Comparison of ENCODE assay signal across 8 mouse cellular contexts in genomic region chr3:96560881-96561668, GRCm38 (mm10). TPM values are rescaled to one million over a fixed set of nuclear protein-coding genes. Genes with fewer than 3 reads are reported as not detected.
DNase-seq lines count a peak whose midpoint lies in the region; ATAC-seq and TF ChIP-seq lines count a peak whose summit lies in the region.

No protein-coding gene starts in this region.

- peak; percentile 27 for TF ChIP-seq POLR2A in kidney, adult 2 months (IDR thresholded peaks at IDR 0.05; ENCODE audit: low read depth, low read length)
- TF ChIP-seq POLR2A in myocyte (IDR thresholded peaks at IDR 0.05; ENCODE audit: insufficient read length, low read depth): peak; percentile 34

- no peaks in the 10 kb centered on the region for H3K9me3 ChIP-seq in embryonic facial prominence, embryonic 13.5 days
- H3K9me3 ChIP-seq in intestine, embryonic 16.5 days (ENCODE audit: control insufficient read depth, low read length): no peaks in the 10 kb centered on the region

- DNase-seq in kidney, adult 2 months: peak; percentile 18
- DNase-seq in kidney, postnatal 14 days: no peak
- DNase-seq in frontal cortex, postnatal 36 days (ENCODE audit: low spot score in 2 of 2): no peak
- no peak for DNase-seq in left cerebral cortex, postnatal 4 days
- no peak for DNase-seq in left cerebral cortex, adult 11 months (ENCODE audit: low spot score)

- H3K27me3 ChIP-seq in kidney, adult 2 months (replicated peaks; ENCODE audit: control insufficient read depth, insufficient read depth, low read length): no peaks in the 10 kb centered on the region
- no peaks in the 10 kb centered on the region for H3K27me3 ChIP-seq in embryonic facial prominence, embryonic 13.5 days
- no peaks in the 10 kb centered on the region for H3K27me3 ChIP-seq in intestine, embryonic 16.5 days (replicated peaks; ENCODE audit: control insufficient read depth, insufficient read depth, low read length)
- no peaks in the 10 kb centered on the region for H3K27me3 ChIP-seq in myocyte (ENCODE audit: control insufficient read depth, insufficient read depth, insufficient read length)

- 28% methylated on average over 9 of the region's 9 CpGs for WGBS in kidney, adult 2 months
- WGBS in embryonic facial prominence, embryonic 13.5 days: 90% methylated on average over 9 of the region's 9 CpGs
- WGBS in intestine, embryonic 16.5 days: 69% methylated on average over 9 of the region's 9 CpGs

- H3K27ac ChIP-seq in kidney, adult 2 months (ENCODE audit: insufficient read depth, low read depth, low read length): peak overlapping the region; percentile 94
- peak overlapping the region; percentile 28 for H3K27ac ChIP-seq in embryonic facial prominence, embryonic 13.5 days
- peak overlapping the region; percentile 98 for H3K27ac ChIP-seq in intestine, embryonic 16.5 days (ENCODE audit: low read length)

- H3K36me3 ChIP-seq in kidney, adult 2 months (ENCODE audit: control insufficient read depth, insufficient read depth, low read length): peaks cover 28% of the 10 kb centered on the region
- peaks cover 22% of the 10 kb centered on the region for H3K36me3 ChIP-seq in embryonic facial prominence, embryonic 13.5 days
- peaks cover 13% of the 10 kb centered on the region for H3K36me3 ChIP-seq in intestine, embryonic 16.5 days (ENCODE audit: control insufficient read depth, insufficient read depth, low read length)
- peaks cover 12% of the 10 kb centered on the region for H3K36me3 ChIP-seq in myocyte (ENCODE audit: control insufficient read depth, insufficient read depth)

- TF ChIP-seq CTCF in kidney, adult 2 months (conservative IDR thresholded peaks at IDR 0.05; ENCODE audit: insufficient read depth, insufficient read length, low read depth, low read length): no peak

- H3K9ac ChIP-seq in embryonic facial prominence, embryonic 13.5 days: peak overlapping the region; percentile 93; the same call in 1 of the 2 replicates
- peak overlapping the region; percentile 94 for H3K9ac ChIP-seq in intestine, embryonic 16.5 days (ENCODE audit: low read depth, low read length)

- ATAC-seq in embryonic facial prominence, embryonic 13.5 days (ENCODE audit: insufficient number of reproducible peaks, insufficient read depth, low FRiP score, low TSS enrichment, low read depth): no peak
- no peak for ATAC-seq in intestine, embryonic 16.5 days

- peak overlapping the region; percentile 89 for H3K4me2 ChIP-seq in embryonic facial prominence, embryonic 13.5 days
- H3K4me2 ChIP-seq in intestine, embryonic 16.5 days (ENCODE audit: low read depth, low read length): peak overlapping the region; percentile 80
- H3K4me2 ChIP-seq in myocyte (ENCODE audit: low read depth): peak overlapping the region; percentile 88

- H3ac ChIP-seq in myocyte (ENCODE audit: control insufficient read depth, insufficient read length): no peak overlapping the region

- intact Hi-C loops in left cerebral cortex, postnatal 4 days (cut with DNase I): no loop called here

- H3K4me1 ChIP-seq in kidney, adult 2 months (ENCODE audit: control insufficient read depth, insufficient read depth, low read length): peaks cover 13% of the 10 kb centered on the region; the same call in 1 of the 2 replicates
- H3K4me1 ChIP-seq in embryonic facial prominence, embryonic 13.5 days: peaks cover 44% of the 10 kb centered on the region
- H3K4me1 ChIP-seq in intestine, embryonic 16.5 days (ENCODE audit: control insufficient read depth, insufficient read depth, low read length): peaks cover 45% of the 10 kb centered on the region

- peak overlapping the region; percentile 72 for H3K4me3 ChIP-seq in kidney, adult 2 months (ENCODE audit: insufficient read depth, low read depth, low read length)
- peak overlapping the region; percentile 79 for H3K4me3 ChIP-seq in embryonic facial prominence, embryonic 13.5 days
- H3K4me3 ChIP-seq in intestine, embryonic 16.5 days (ENCODE audit: low read length): peak overlapping the region; percentile 89
- H3K4me3 ChIP-seq in myocyte: peak overlapping the region; percentile 71

- peaks cover 9% of the 10 kb centered on the region for H3K79me2 ChIP-seq in myocyte (ENCODE audit: control insufficient read depth, insufficient read depth)

TF ChIP-seq in myocyte, 11 proteins besides CTCF, POLR2A, EP300 and RAD21:
- TF ChIP-seq POLR2AphosphoS2 (IDR thresholded peaks at IDR 0.05; ENCODE audit: insufficient read length, low read depth) (peak; percentile 67), MYOD1 (IDR thresholded peaks at IDR 0.05; ENCODE audit: control insufficient read depth in 1 of 3, insufficient read length in 2 of 3, low read depth in 2 of 3) (no peak)

RNA-seq across cellular contexts. Expression of gene Txnip, which starts 3.3 kb away (rescaled TPM):
- 514 and 518 TPM in 2 replicates for polyA plus RNA-seq in kidney, adult 2 months (2012; rRNA removed)
- polyA plus RNA-seq in embryonic facial prominence, embryonic 13.5 days (2015; fragmentation: Nextera tagmentation; extraction: Ambion mirVana): 113 and 137 TPM in 2 replicates
- 146 and 152 TPM in 2 replicates for polyA plus RNA-seq in intestine, embryonic 16.5 days (2015; fragmentation: Nextera tagmentation; extraction: Ambion mirVana)
- polyA plus RNA-seq in myocyte (2012; fragmentation: generic; extraction: Trizol): 42.6 TPM
- total RNA-seq in left cerebral cortex, postnatal 4 days (2021): 10 to 100 TPM; 65.2 to 69.2 TPM

RNA-seq across cellular contexts. Expression of gene Gm16253, which starts 15.7 kb away (rescaled TPM):
- polyA plus RNA-seq in kidney, adult 2 months (2012; rRNA removed): 0.20 TPM in 1 of 2 replicates, not detected in the other
- 1.3 and 1.5 TPM in 2 replicates for polyA plus RNA-seq in embryonic facial prominence, embryonic 13.5 days (2015; fragmentation: Nextera tagmentation; extraction: Ambion mirVana)
- 0.45 and 0.97 TPM in 2 replicates for polyA plus RNA-seq in intestine, embryonic 16.5 days (2015; fragmentation: Nextera tagmentation; extraction: Ambion mirVana)
- polyA plus RNA-seq in myocyte (2012; fragmentation: generic; extraction: Trizol): 0.25 TPM
- total RNA-seq in left cerebral cortex, postnatal 4 days (2021): not detected

RNA-seq across cellular contexts. Expression of gene Polr3gl, which starts 32.9 kb away (rescaled TPM):
- 14.5 and 15.3 TPM in 2 replicates for polyA plus RNA-seq in kidney, adult 2 months (2012; rRNA removed)
- 53.7 and 56.7 TPM in 2 replicates for polyA plus RNA-seq in embryonic facial prominence, embryonic 13.5 days (2015; fragmentation: Nextera tagmentation; extraction: Ambion mirVana)
- polyA plus RNA-seq in intestine, embryonic 16.5 days (2015; fragmentation: Nextera tagmentation; extraction: Ambion mirVana): 23.1 and 24.4 TPM in 2 replicates
- 22.7 TPM for polyA plus RNA-seq in myocyte (2012; fragmentation: generic; extraction: Trizol)
- 10 to 100 TPM; 28.0 to 28.1 TPM for total RNA-seq in left cerebral cortex, postnatal 4 days (2021)

RNA-seq across cellular contexts. Expression of gene Ankrd34a, which starts 35.4 kb away (rescaled TPM):
- polyA plus RNA-seq in kidney, adult 2 months (2012; rRNA removed): 0.23 and 0.38 TPM in 2 replicates
- polyA plus RNA-seq in embryonic facial prominence, embryonic 13.5 days (2015; fragmentation: Nextera tagmentation; extraction: Ambion mirVana): 3.1 and 3.2 TPM in 2 replicates
- polyA plus RNA-seq in intestine, embryonic 16.5 days (2015; fragmentation: Nextera tagmentation; extraction: Ambion mirVana): 2.0 and 2.1 TPM in 2 replicates
- 2.5 TPM for polyA plus RNA-seq in myocyte (2012; fragmentation: generic; extraction: Trizol)
- 10 to 100 TPM; 32.3 to 33.0 TPM for total RNA-seq in left cerebral cortex, postnatal 4 days (2021)

RNA-seq across cellular contexts. Expression of gene Hfe2, which starts 36.1 kb away (rescaled TPM):
- 0.23 and 3.9 TPM in 2 replicates for polyA plus RNA-seq in kidney, adult 2 months (2012; rRNA removed)
- polyA plus RNA-seq in embryonic facial prominence, embryonic 13.5 days (2015; fragmentation: Nextera tagmentation; extraction: Ambion mirVana): 1.5 and 1.9 TPM in 2 replicates
- polyA plus RNA-seq in intestine, embryonic 16.5 days (2015; fragmentation: Nextera tagmentation; extraction: Ambion mirVana): 0.15 and 0.37 TPM in 2 replicates
- 116 TPM for polyA plus RNA-seq in myocyte (2012; fragmentation: generic; extraction: Trizol)
- 1 to 10 TPM; 1.1 TPM for total RNA-seq in left cerebral cortex, postnatal 4 days (2021)

Comparison
In these comparisons a context has a peak if more than half of its experiments do, and no peak if none do; other contexts are left out.
1. H3K27ac ChIP-seq: peak in every context shown above with its lines; median percentile 98 in intestine, embryonic 16.5 days; 94 in kidney, adult 2 months; 28 in embryonic facial prominence, embryonic 13.5 days.